Mouse (Mus musculus) liver, embryonic 13.5 days (tissue): Measurements from ENCODE around the gene Metap1d. TPM values are rescaled to one million over a fixed set of nuclear protein-coding genes. Genes with fewer than 3 reads are reported as not detected.
A peak's percentile ranks its signal among the peaks of the same experiment; 100 is the strongest.

Source experiments
- ATAC-seq: fragments of 200-750 bp; cut with Nextera tagmentation; 2 replicates; pipeline ENCODE4 v1.8.0; 2017; ENCODE audit warnings: low read depth, mild to moderate bottlenecking, moderate number of reproducible peaks, moderate library complexity
- DNase-seq: peaks from one replicate; pipeline ENCODE4 v3.0.0; 2022
- H3K27ac ChIP-seq: fragments of 300-500 bp; sonication (generic); 2 replicates; pipeline ENCODE4 v1.5.1; 2015; ENCODE audit warnings: moderate library complexity, mild to moderate bottlenecking, inconsistent platforms
- H3K27me3 ChIP-seq: fragments of 300-500 bp; sonication (generic); 2 replicates; pipeline ENCODE4 v1.6.1; 2015; ENCODE audit warnings: mild to moderate bottlenecking, inconsistent platforms
- H3K36me3 ChIP-seq: fragments of 300-500 bp; sonication (generic); 2 replicates; pipeline ENCODE4 v1.6.1; 2015; ENCODE audit warnings: mild to moderate bottlenecking, inconsistent platforms
- H3K4me1 ChIP-seq: fragments of 300-500 bp; sonication (generic); replicated peaks from 2 replicates; pipeline ENCODE4 v1.6.1; 2015; ENCODE audit warnings: inconsistent platforms
- H3K4me2 ChIP-seq: fragments of 300-500 bp; sonication (generic); 2 replicates; pipeline ENCODE4 v1.6.1; 2015; ENCODE audit warnings: inconsistent platforms, mild to moderate bottlenecking, moderate library complexity
- H3K4me3 ChIP-seq: fragments of 300-500 bp; sonication (generic); replicated peaks from 2 replicates; pipeline ENCODE4 v1.5.1; 2015; ENCODE audit warnings: mild to moderate bottlenecking, inconsistent platforms
- H3K9ac ChIP-seq: fragments of 300-500 bp; sonication (generic); 2 replicates; pipeline ENCODE4 v1.6.1; 2015; ENCODE audit warnings: mild to moderate bottlenecking, inconsistent platforms
- H3K9me3 ChIP-seq: fragments of 300-500 bp; sonication (generic); replicated peaks from 2 replicates; pipeline ENCODE4 v1.6.1; 2016; ENCODE audit warnings: inconsistent platforms
- WGBS: fragments of 180-500 bp; shearing (Covaris S2); methylation state at CpG from one replicate; pipeline ENCODE4 v1.1.7; 2015; ENCODE audit not compliant: insufficient replicate concordance; 5-methylcytosine and 5-hydroxymethylcytosine counted together
- polyA plus RNA-seq: library from polyadenylated mRNA; unstranded; fragments of >200 nt; fragmentation: Nextera tagmentation; extraction: Ambion mirVana; gene quantifications from 2 replicates; pipeline ENCODE4 v1.2.1, GENCODE M21; 2015

The Metap1d gene
- polyA plus RNA-seq, 1 experiment from 2014 or later: 23.2 TPM

GRCm38 (mm10) chr2:71527323-71528013 lies 74.4 kb downstream of the Metap1d start:
- Histone ChIP-seq H3K27ac (no peak overlapping the region), H3K36me3 (no peaks in the 10 kb centered on the region), H3K4me1 (peaks cover 37% of the 10 kb centered on the region), H3K4me3 (no peak overlapping the region), H3K9me3 (no peaks in the 10 kb centered on the region), H3K4me2 (no peak overlapping the region), H3K9ac (no peak overlapping the region), H3K27me3 (peaks cover 99% of the 10 kb centered on the region)
- ATAC-seq: no peak
- WGBS: 3% methylated on average over 24 of the region's 24 CpGs
- no peak for DNase-seq

GRCm38 (mm10) chr2:71528014-71528713 lies 75.1 kb downstream of the Metap1d start, which contains the start of gene Dlx1:
TSS of gene Dlx1 (plus strand) at chr2:71528113.
- DNase-seq: no peak

GRCm38 (mm10) chr2:71528714-71529510 lies 75.8 kb downstream of the Metap1d start:
- 1% methylated on average over 55 of the region's 57 CpGs for WGBS
- H3K4me1 ChIP-seq: peaks cover 28% of the 10 kb centered on the region
- ATAC-seq: peak; percentile 22

More at GRCm38 (mm10) chr2:71528014-71528713, 75.1 kb downstream of the Metap1d start, which contains the start of gene Dlx1:
- H3K4me2 ChIP-seq: peak within 1 kb of the TSS; percentile 77
- H3K4me1 ChIP-seq: peaks cover 33% of the 10 kb centered on the region
- H3K4me3 ChIP-seq: peak within 1 kb of the TSS; percentile 55
- H3K9ac ChIP-seq: no peak within 1 kb of the TSS
- no peak within 1 kb of the TSS for H3K27ac ChIP-seq
- no peaks in the 10 kb centered on the region for H3K36me3 ChIP-seq
- H3K27me3 ChIP-seq: peaks cover 99% of the 10 kb centered on the region
- no peaks in the 10 kb centered on the region for H3K9me3 ChIP-seq
- 2% methylated on average over 26 of the region's 26 CpGs for WGBS
- ATAC-seq: no peak

DNA sequence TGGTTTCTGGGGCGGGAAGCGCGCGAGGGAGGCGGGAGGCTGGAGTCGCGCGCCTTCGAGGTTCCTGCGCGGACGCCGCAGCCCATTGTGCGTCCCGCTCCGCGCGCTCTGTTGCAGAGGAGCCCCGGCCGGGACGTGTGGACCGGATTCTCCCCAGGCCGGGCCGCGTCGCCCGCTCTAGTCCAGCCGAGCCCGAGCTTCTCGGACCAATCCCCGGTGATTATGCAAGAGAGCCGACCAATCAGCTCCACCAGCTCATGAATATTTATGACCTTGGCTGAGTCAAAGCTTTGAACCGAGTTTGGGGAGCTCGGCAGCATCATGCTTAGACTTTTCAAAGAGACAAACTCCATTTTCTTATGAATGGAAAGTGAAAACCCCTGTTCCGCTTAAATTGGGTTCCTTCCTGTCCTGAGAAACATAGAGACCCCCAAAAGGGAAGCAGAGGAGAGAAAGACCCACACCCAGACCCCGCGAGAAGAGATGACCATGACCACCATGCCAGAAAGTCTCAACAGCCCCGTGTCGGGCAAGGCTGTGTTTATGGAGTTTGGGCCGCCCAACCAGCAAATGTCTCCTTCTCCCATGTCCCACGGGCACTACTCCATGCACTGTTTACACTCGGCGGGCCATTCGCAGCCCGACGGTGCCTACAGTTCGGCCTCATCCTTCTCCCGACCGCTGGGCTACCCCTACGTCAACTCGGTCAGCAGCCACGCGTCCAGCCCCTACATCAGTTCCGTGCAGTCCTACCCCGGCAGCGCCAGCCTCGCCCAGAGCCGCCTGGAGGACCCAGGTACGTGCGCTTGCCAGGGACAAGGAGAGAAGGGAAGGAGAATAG lies 76.7 kb downstream of the Metap1d start:
- Histone ChIP-seq H3K4me2 (peak overlapping the region; percentile 77), H3K36me3 (no peaks in the 10 kb centered on the region), H3K27me3 (peaks cover 100% of the 10 kb centered on the region), H3K9me3 (no peaks in the 10 kb centered on the region), H3K27ac (no peak overlapping the region), H3K4me3 (peak overlapping the region; percentile 55), H3K4me1 (peaks cover 28% of the 10 kb centered on the region), H3K9ac (no peak overlapping the region)
- under 1% methylated on average over 60 of the region's 60 CpGs for WGBS
- ATAC-seq: peak; percentile 87
- peak; percentile 57 for DNase-seq

More at GRCm38 (mm10) chr2:71528714-71529510, 75.8 kb downstream of the Metap1d start:
- no peak overlapping the region for H3K27ac ChIP-seq
- H3K4me3 ChIP-seq: peak overlapping the region; percentile 55
- H3K4me2 ChIP-seq: peak overlapping the region; percentile 77
- H3K27me3 ChIP-seq: peaks cover 99% of the 10 kb centered on the region
- H3K9me3 ChIP-seq: no peaks in the 10 kb centered on the region
- H3K36me3 ChIP-seq: no peaks in the 10 kb centered on the region
- no peak overlapping the region for H3K9ac ChIP-seq
- no peak for DNase-seq

- no peak for DNase-seq
- Histone ChIP-seq H3K4me1 (peaks cover 28% of the 10 kb centered on the region), H3K4me3 (peak overlapping the region; percentile 55; the same call in 1 of the 2 replicates), H3K27me3 (peaks cover 99% of the 10 kb centered on the region), H3K36me3 (no peaks in the 10 kb centered on the region), H3K9me3 (no peaks in the 10 kb centered on the region), H3K27ac (no peak overlapping the region), H3K9ac (no peak overlapping the region), H3K4me2 (no peak overlapping the region; the same call in 1 of the 2 replicates)
- ATAC-seq: no peak
- 3% methylated on average over 34 of the region's 34 CpGs for WGBS
Observed at GRCm38 (mm10) chr2:71530391-71531123, 77.5 kb downstream of the Metap1d start.

DNA sequence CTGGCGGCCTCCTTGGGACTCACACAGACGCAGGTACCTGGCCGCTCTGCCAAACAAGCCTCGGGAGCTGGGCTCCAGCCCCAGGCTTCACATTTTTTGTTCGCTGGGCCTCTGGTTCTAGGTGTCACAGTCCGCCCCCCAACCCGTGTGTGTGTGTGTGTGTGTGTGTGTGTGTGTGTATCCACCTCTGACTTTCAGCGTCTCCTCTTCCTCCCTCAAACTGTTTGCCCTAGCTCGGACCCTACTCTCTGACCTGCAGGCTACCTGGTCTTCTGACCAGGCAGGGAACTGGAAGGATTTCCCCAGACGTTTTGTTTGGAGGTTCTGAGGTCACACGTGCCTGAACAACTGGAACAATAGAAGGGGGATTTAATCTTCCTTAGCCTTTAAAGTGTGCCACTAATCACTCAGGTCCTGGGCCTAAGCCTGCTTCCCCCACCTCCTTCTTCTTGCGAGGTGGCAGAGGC lies 78.1 kb downstream of the Metap1d start:
- DNase-seq: no peak
- H3K4me2 ChIP-seq: no peak overlapping the region
- no peaks in the 10 kb centered on the region for H3K36me3 ChIP-seq
- 3% methylated on average over 12 of the region's 12 CpGs for WGBS
- no peak overlapping the region for H3K9ac ChIP-seq
- no peak overlapping the region for H3K4me3 ChIP-seq
- peaks cover 98% of the 10 kb centered on the region for H3K27me3 ChIP-seq
- H3K4me1 ChIP-seq: peaks cover 28% of the 10 kb centered on the region
- ATAC-seq: no peak
- H3K9me3 ChIP-seq: no peaks in the 10 kb centered on the region
- H3K27ac ChIP-seq: no peak overlapping the region

GRCm38 (mm10) chr2:71531990-71532970 lies 79.2 kb downstream of the Metap1d start:
- DNase-seq: no peak
- H3K9me3 ChIP-seq: no peaks in the 10 kb centered on the region
- no peak overlapping the region for H3K9ac ChIP-seq
- peaks cover 28% of the 10 kb centered on the region for H3K4me1 ChIP-seq
- 0 out of 2 replicates have a peak overlapping the region, but pooled peaks have one; percentile 14 for H3K4me3 ChIP-seq
- no peak for ATAC-seq
- H3K36me3 ChIP-seq: no peaks in the 10 kb centered on the region
- WGBS: 1% methylated on average over 43 of the region's 43 CpGs
- peaks cover 98% of the 10 kb centered on the region for H3K27me3 ChIP-seq
- H3K4me2 ChIP-seq: no peak overlapping the region
- H3K27ac ChIP-seq: no peak overlapping the region

- Histone ChIP-seq H3K4me1 (peaks cover 27% of the 10 kb centered on the region), H3K4me2 (no peak overlapping the region), H3K27ac (no peak overlapping the region), H3K27me3 (peaks cover 98% of the 10 kb centered on the region), H3K4me3 (no peak overlapping the region), H3K9me3 (no peaks in the 10 kb centered on the region), H3K9ac (no peak overlapping the region), H3K36me3 (no peaks in the 10 kb centered on the region)
- ATAC-seq (no peak), DNase-seq (no peak)
- 12% methylated on average over 5 of the region's 5 CpGs for WGBS
Observed at GRCm38 (mm10) chr2:71533094-71533493, 80.0 kb downstream of the Metap1d start.

DNA sequence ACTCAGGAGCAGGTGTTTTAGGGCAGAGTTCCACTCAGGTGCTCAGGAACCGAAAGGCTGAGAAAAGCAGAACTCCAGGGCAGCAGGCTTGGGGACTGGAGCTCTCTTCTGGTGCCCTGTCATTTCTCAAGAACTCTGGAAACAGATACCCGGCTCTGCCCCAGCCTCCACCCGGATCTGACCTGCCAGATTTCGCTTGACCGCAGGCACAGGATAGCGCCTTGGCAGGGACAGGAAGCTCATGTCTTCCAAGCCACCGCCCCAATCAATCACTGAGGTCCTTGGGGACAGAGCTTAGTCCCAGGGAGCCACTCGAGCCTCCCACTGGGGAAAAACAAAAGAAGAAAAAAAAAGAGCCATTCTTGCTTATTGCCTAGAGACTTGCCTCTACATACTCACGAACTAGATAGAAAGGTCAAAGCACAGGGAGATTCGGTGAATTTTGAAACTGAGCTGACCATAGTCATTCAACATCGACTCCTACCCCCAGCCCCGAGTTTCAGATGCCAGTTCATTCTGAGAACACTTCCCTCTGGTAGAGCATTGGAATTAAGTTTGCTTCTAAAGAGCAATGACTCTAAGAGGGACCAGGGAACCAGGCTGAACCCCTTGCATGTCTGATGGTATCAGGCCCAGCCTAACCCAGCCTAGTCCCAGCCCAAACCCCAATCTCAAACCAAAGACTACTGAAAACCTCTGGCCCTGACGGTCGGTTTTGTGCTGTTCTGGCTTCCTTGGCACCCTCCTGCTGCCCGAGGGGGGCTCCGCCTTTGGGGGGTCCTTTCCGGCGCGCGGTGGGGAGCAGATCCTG lies 81.4 kb downstream of the Metap1d start:
- no peak overlapping the region for H3K4me2 ChIP-seq
- WGBS: 1% methylated on average over 20 of the region's 20 CpGs
- no peak overlapping the region for H3K4me3 ChIP-seq
- no peak overlapping the region for H3K27ac ChIP-seq
- H3K36me3 ChIP-seq: no peaks in the 10 kb centered on the region
- peaks cover 98% of the 10 kb centered on the region for H3K27me3 ChIP-seq
- no peaks in the 10 kb centered on the region for H3K9me3 ChIP-seq
- DNase-seq: no peak
- peaks cover 24% of the 10 kb centered on the region for H3K4me1 ChIP-seq
- no peak for ATAC-seq
- H3K9ac ChIP-seq: no peak overlapping the region
